Mouse (Mus musculus) lung, embryonic 14.5 days (tissue): Measurements from ENCODE around the gene Tmem136. TPM values are rescaled to one million over a fixed set of nuclear protein-coding genes. Genes with fewer than 3 reads are reported as not detected.

ENCODE experiments used
- ATAC-seq: fragments of 200-750 bp; cut with Nextera tagmentation; 2 replicates; pipeline ENCODE4 v1.8.0; 2017; ENCODE audit warnings: mild to moderate bottlenecking, moderate TSS enrichment, moderate library complexity; ENCODE audit not compliant: insufficient read depth
- DNase-seq: peaks from one replicate; pipeline ENCODE4 v3.0.0-alpha.2; 2015
- H3K27ac ChIP-seq: fragments of 300-500 bp; sonication (generic); 2 replicates; pipeline ENCODE4 v1.5.1; 2014; ENCODE audit warnings: low read depth, mild to moderate bottlenecking, moderate library complexity
- H3K27me3 ChIP-seq: fragments of 300-500 bp; sonication (generic); 2 replicates; pipeline ENCODE4 v1.6.1; 2014; ENCODE audit warnings: low read length, control low read depth; ENCODE audit not compliant: insufficient read depth
- H3K36me3 ChIP-seq: fragments of 300-500 bp; sonication (generic); 2 replicates; pipeline ENCODE4 v1.6.1; 2014; ENCODE audit warnings: control low read depth; ENCODE audit not compliant: insufficient read depth
- H3K4me1 ChIP-seq: fragments of 300-500 bp; sonication (generic); 2 replicates; pipeline ENCODE4 v1.6.1; 2014; ENCODE audit warnings: antibody characterized with exemption, control low read depth; ENCODE audit not compliant: insufficient read depth
- H3K4me2 ChIP-seq: fragments of 300-500 bp; sonication (generic); 2 replicates; pipeline ENCODE4 v1.6.1; 2014; ENCODE audit warnings: mild to moderate bottlenecking
- H3K4me3 ChIP-seq: fragments of 300-500 bp; sonication (generic); 2 replicates; pipeline ENCODE4 v1.5.1; 2014; ENCODE audit warnings: low read depth, low read length
- H3K9ac ChIP-seq: fragments of 300-500 bp; sonication (generic); 2 replicates; pipeline ENCODE4 v1.6.1; 2014
- H3K9me3 ChIP-seq: fragments of 300-500 bp; sonication (generic); 2 replicates; pipeline ENCODE4 v1.6.1; 2016; ENCODE audit warnings: low read depth, low read length, control low read depth
- CTCF ChIP-seq: IDR thresholded peaks from 2 replicates; pipeline ENCODE4 v1.5.1; 2016; ENCODE audit warnings: antibody characterized with exemption, low read depth
- WGBS: fragments of 180-500 bp; shearing (Covaris S2); extraction: QIAGEN DNeasy Blood & Tissue Kit; methylation state at CpG from one replicate; pipeline ENCODE4 v1.1.7; 2014; 5-methylcytosine and 5-hydroxymethylcytosine counted together
- polyA plus RNA-seq: library from polyadenylated mRNA; unstranded; fragments of >200 nt; fragmentation: Nextera tagmentation; extraction: Ambion mirVana; gene quantifications from 2 replicates; pipeline ENCODE4 v1.2.1, GENCODE M21; 2014

Gene Tmem136
- polyA plus RNA-seq, 1 experiment from 2014 or later: 5.3 TPM

GRCm38 (mm10) chr9:43097801-43098557 lies 18.4 kb downstream of the Tmem136 start:
- Histone ChIP-seq H3K9ac (no peak overlapping the region), H3K4me3 (no peak overlapping the region), H3K36me3 (no peaks in the 10 kb centered on the region), H3K4me1 (peaks cover 2% of the 10 kb centered on the region), H3K9me3 (no peaks in the 10 kb centered on the region), H3K4me2 (no peak overlapping the region), H3K27ac (no peak overlapping the region), H3K27me3 (no peaks in the 10 kb centered on the region)
- ATAC-seq: no peak
- 81% methylated on average over 3 of the region's 3 CpGs for WGBS
- TF ChIP-seq CTCF: no peak
- DNase-seq: no peak

GRCm38 (mm10) chr9:43096337-43096736 lies 20.0 kb downstream of the Tmem136 start:
- ATAC-seq (no peak), DNase-seq (no peak)
- TF ChIP-seq CTCF: no peak
- Histone ChIP-seq H3K4me2 (no peak overlapping the region), H3K27me3 (no peaks in the 10 kb centered on the region), H3K27ac (no peak overlapping the region), H3K36me3 (no peaks in the 10 kb centered on the region), H3K4me3 (no peak overlapping the region), H3K4me1 (no peaks in the 10 kb centered on the region), H3K9ac (no peak overlapping the region), H3K9me3 (no peaks in the 10 kb centered on the region)

- H3K4me1 ChIP-seq: no peaks in the 10 kb centered on the region
- no peaks in the 10 kb centered on the region for H3K9me3 ChIP-seq
- H3K27me3 ChIP-seq: no peaks in the 10 kb centered on the region
- H3K4me3 ChIP-seq: no peak overlapping the region
- no peak for ATAC-seq
- H3K27ac ChIP-seq: no peak overlapping the region
- H3K9ac ChIP-seq: no peak overlapping the region
- TF ChIP-seq CTCF: no peak
- DNase-seq: no peak
- H3K4me2 ChIP-seq: no peak overlapping the region
- WGBS: 82% methylated on average over 4 of the region's 4 CpGs
- no peaks in the 10 kb centered on the region for H3K36me3 ChIP-seq
These were observed 21.5 kb downstream of the Tmem136 start for GRCm38 (mm10) chr9:43094828-43095227.

- ATAC-seq (no peak), DNase-seq (peak; percentile 75)
- 45% methylated on average over 3 of the region's 3 CpGs for WGBS
These were observed 22.6 kb downstream of the Tmem136 start for GRCm38 (mm10) chr9:43093803-43094202.

GRCm38 (mm10) chr9:43085686-43086285 lies 30.6 kb downstream of the Tmem136 start:
- no peak for DNase-seq
- H3K9ac ChIP-seq: no peak overlapping the region
- H3K27ac ChIP-seq: peak overlapping the region; percentile 74
- 72% methylated on average over 1 of the region's 1 CpGs for WGBS
- H3K4me2 ChIP-seq: no peak overlapping the region
- no peak overlapping the region for H3K4me3 ChIP-seq
- TF ChIP-seq CTCF: no peak
- H3K4me1 ChIP-seq: peaks cover 13% of the 10 kb centered on the region
- no peak for ATAC-seq
- H3K36me3 ChIP-seq: no peaks in the 10 kb centered on the region
- H3K27me3 ChIP-seq: no peaks in the 10 kb centered on the region
- no peaks in the 10 kb centered on the region for H3K9me3 ChIP-seq

More at GRCm38 (mm10) chr9:43093803-43094202, 22.6 kb downstream of the Tmem136 start:
- no peak overlapping the region for H3K27ac ChIP-seq
- no peak overlapping the region for H3K9ac ChIP-seq
- no peaks in the 10 kb centered on the region for H3K4me1 ChIP-seq
- no peak overlapping the region for H3K4me2 ChIP-seq
- H3K9me3 ChIP-seq: no peaks in the 10 kb centered on the region
- no peak for TF ChIP-seq CTCF
- no peaks in the 10 kb centered on the region for H3K27me3 ChIP-seq
- no peak overlapping the region for H3K4me3 ChIP-seq
- H3K36me3 ChIP-seq: no peaks in the 10 kb centered on the region

- Histone ChIP-seq H3K9me3 (no peaks in the 10 kb centered on the region), H3K4me3 (no peak overlapping the region), H3K9ac (no peak overlapping the region), H3K27me3 (no peaks in the 10 kb centered on the region), H3K27ac (peak overlapping the region; percentile 82), H3K36me3 (no peaks in the 10 kb centered on the region), H3K4me1 (peaks cover 18% of the 10 kb centered on the region), H3K4me2 (0 out of 2 replicates have a peak overlapping the region, but pooled peaks have one; percentile 23)
- ATAC-seq: no peak
- TF ChIP-seq CTCF: no peak
- DNase-seq: peak; percentile 59
- WGBS: 49% methylated on average over 7 of the region's 7 CpGs
These were observed 31.6 kb downstream of the Tmem136 start for GRCm38 (mm10) chr9:43084496-43085362.
